Comparison of ENCODE assay signal across 21 mouse cellular contexts in genomic region chr2:151524324-151525041, GRCm38 (mm10). TPM values are rescaled to one million over a fixed set of nuclear protein-coding genes. Genes with fewer than 3 reads are reported as not detected.
DNase-seq lines count a peak whose midpoint lies in the region; ATAC-seq lines count a peak whose summit lies in the region.
"Had no signal": no experiment of that assay in that cellular context is flagged by ENCODE, and none has a peak within 500 bp of the region (broad histone marks: within the 10 kb centered on the region; RNA-seq: fewer than 3 reads in every experiment).

No protein-coding gene starts in this region.

- peak; percentile 69 for ATAC-seq in liver, embryonic 11.5 days (replicated peaks; ENCODE audit: low FRiP score)
- ATAC-seq in granulocyte monocyte progenitor cell, adult 5-6 weeks (replicated peaks; ENCODE audit: poor library complexity, severe bottlenecking) = peak; percentile 20; the same call in 1 of the 2 replicates
- peak; percentile 77 for ATAC-seq in megakaryocyte-erythroid progenitor cell, adult 5-6 weeks (replicated peaks; ENCODE audit: low FRiP score, low TSS enrichment, poor library complexity, severe bottlenecking)
- ATAC-seq: inflammation-experienced regulatory T-cells, adult 6 months had no signal

- H3K9ac ChIP-seq in liver, embryonic 11.5 days (ENCODE audit: low read depth, low read length) = no peak overlapping the region
- H3K9ac ChIP-seq: lung, embryonic 14.5 days; neural tube, embryonic 13.5 days had no signal

- peak; percentile 31 to 46 for DNase-seq in cerebellum, postnatal 10 days
- DNase-seq in cerebellum, adult 9-11 months = no peak
- no peak for DNase-seq in liver, embryonic 11.5 days (ENCODE audit: low spot score)
- no peak for DNase-seq in liver
- DNase-seq in embryo, embryonic 11 days = no peak
- no peak for DNase-seq in gastrocnemius, postnatal 36 days
- DNase-seq: cerebellum, adult 11-12 months; lung, embryonic 14.5 days; retina, postnatal 1 day had no signal

- no peak overlapping the region for H3K27ac ChIP-seq in liver, embryonic 11.5 days (ENCODE audit: low read depth, low read length)
- H3K27ac ChIP-seq: forebrain, embryonic 10.5 days; layer of hippocampus, adult 2 months; neural tube, embryonic 13.5 days had no signal

- no peaks in the 10 kb centered on the region for H3K9me3 ChIP-seq in liver, embryonic 11.5 days (ENCODE audit: control insufficient read depth, low read length)
- H3K9me3 ChIP-seq: forebrain, embryonic 10.5 days; neural tube, embryonic 13.5 days had no signal

- intact Hi-C loops in gastrocnemius, postnatal 36 days (cut with DNase I) = no loop called here

- WGBS in liver, embryonic 11.5 days = 20% methylated on average over 4 of the region's 4 CpGs

- no peak overlapping the region for H3K4me2 ChIP-seq in liver, embryonic 11.5 days
- H3K4me2 ChIP-seq: lung, embryonic 14.5 days; neural tube, embryonic 13.5 days had no signal

- H3K4me3 ChIP-seq in liver, embryonic 11.5 days (ENCODE audit: low read depth, low read length) = no peak overlapping the region
- H3K4me3 ChIP-seq: forebrain, embryonic 10.5 days; layer of hippocampus, adult 2 months; neural tube, embryonic 13.5 days had no signal

- peaks cover 3% of the 10 kb centered on the region for H3K27me3 ChIP-seq in liver, embryonic 11.5 days (replicated peaks; ENCODE audit: control insufficient read depth, insufficient read depth, low read length)
- H3K27me3 ChIP-seq: neural tube, embryonic 13.5 days had no signal

- H3K4me1 ChIP-seq in liver, embryonic 11.5 days (replicated peaks; ENCODE audit: control insufficient read depth, insufficient read depth, low read length) = peaks cover 8% of the 10 kb centered on the region; the same call in 1 of the 2 replicates
- H3K4me1 ChIP-seq: forebrain, embryonic 10.5 days; neural tube, embryonic 13.5 days had no signal

- H3K36me3 ChIP-seq in liver, embryonic 11.5 days (ENCODE audit: control insufficient read depth, insufficient read depth, low read length) = no peaks in the 10 kb centered on the region

RNA-seq across cellular contexts. Expression of gene Fkbp1a, which starts 17.8 kb away (rescaled TPM):
- 428 and 455 TPM in 2 replicates for polyA plus RNA-seq in liver, embryonic 11.5 days (2014; fragmentation: Nextera tagmentation; extraction: Ambion mirVana)
- 150 and 188 TPM in 2 replicates for total RNA-seq in granulocyte monocyte progenitor cell, adult 5-6 weeks (2014; fragmentation: Nextera tagmentation)
- total RNA-seq in granulocyte monocyte progenitor cell, adult 5-6 weeks (2017) = 33.4 and 56.6 TPM in 2 replicates
- total RNA-seq in megakaryocyte-erythroid progenitor cell, adult 5-6 weeks (2014; fragmentation: Nextera tagmentation) = 5.5 and 17.9 TPM in 2 replicates
- total RNA-seq in megakaryocyte-erythroid progenitor cell, adult 5-6 weeks (2017) = 5.7 and 6.8 TPM in 2 replicates
- 100 to 1,000 TPM; 150 to 166 TPM for total RNA-seq in gastrocnemius, postnatal 36 days (2021)

RNA-seq across cellular contexts. Expression of gene Nsfl1c, which starts 30.5 kb away (rescaled TPM):
- polyA plus RNA-seq in liver, embryonic 11.5 days (2014; fragmentation: Nextera tagmentation; extraction: Ambion mirVana) = 193 and 198 TPM in 2 replicates
- 90.7 and 91.6 TPM in 2 replicates for total RNA-seq in granulocyte monocyte progenitor cell, adult 5-6 weeks (2014; fragmentation: Nextera tagmentation)
- total RNA-seq in granulocyte monocyte progenitor cell, adult 5-6 weeks (2017) = 123 and 136 TPM in 2 replicates
- 92.8 and 115 TPM in 2 replicates for total RNA-seq in megakaryocyte-erythroid progenitor cell, adult 5-6 weeks (2014; fragmentation: Nextera tagmentation)
- total RNA-seq in megakaryocyte-erythroid progenitor cell, adult 5-6 weeks (2017) = 149 and 154 TPM in 2 replicates
- total RNA-seq in gastrocnemius, postnatal 36 days (2021) = 10 to 100 TPM; 76.2 to 77.8 TPM

RNA-seq across cellular contexts. Expression of gene Sdcbp2, which starts 47.9 kb away (rescaled TPM):
- 0.60 TPM in 1 of 2 replicates, not detected in the other for polyA plus RNA-seq in liver, embryonic 11.5 days (2014; fragmentation: Nextera tagmentation; extraction: Ambion mirVana)
- not detected in 2 replicates for total RNA-seq in granulocyte monocyte progenitor cell, adult 5-6 weeks (2014; fragmentation: Nextera tagmentation)
- not detected in 2 replicates for total RNA-seq in granulocyte monocyte progenitor cell, adult 5-6 weeks (2017)
- not detected in 2 replicates for total RNA-seq in megakaryocyte-erythroid progenitor cell, adult 5-6 weeks (2014; fragmentation: Nextera tagmentation)
- not detected in 2 replicates for total RNA-seq in megakaryocyte-erythroid progenitor cell, adult 5-6 weeks (2017)
- under 1 TPM; 0.48 to 0.54 TPM for total RNA-seq in gastrocnemius, postnatal 36 days (2021)
- total RNA-seq: megakaryocyte, adult 5-6 weeks; midbrain, postnatal 0 days had no signal

RNA-seq across cellular contexts. Expression of gene 4921509C19Rik, which starts 48.5 kb away (rescaled TPM):
- polyA plus RNA-seq in liver, embryonic 11.5 days (2014; fragmentation: Nextera tagmentation; extraction: Ambion mirVana) = not detected in 2 replicates
- total RNA-seq in granulocyte monocyte progenitor cell, adult 5-6 weeks (2014; fragmentation: Nextera tagmentation) = not detected in 2 replicates
- not detected in 2 replicates for total RNA-seq in granulocyte monocyte progenitor cell, adult 5-6 weeks (2017)
- not detected in 2 replicates for total RNA-seq in megakaryocyte-erythroid progenitor cell, adult 5-6 weeks (2014; fragmentation: Nextera tagmentation)
- not detected in 2 replicates for total RNA-seq in megakaryocyte-erythroid progenitor cell, adult 5-6 weeks (2017)
- not detected for total RNA-seq in gastrocnemius, postnatal 36 days (2021)
- total RNA-seq: adrenal gland, postnatal 4 days; heart, postnatal 10 days; layer of hippocampus, adult 2 months; left cerebral cortex, postnatal 36 days; midbrain, postnatal 0 days had no signal
- polyA plus RNA-seq: forebrain, embryonic 10.5 days; inflammation-experienced regulatory T-cells, adult 6 months; kidney, embryonic 14.5 days; lung, embryonic 14.5 days; midbrain, postnatal 0 days; neural tube, embryonic 13.5 days had no signal

Comparison
In these comparisons a context has a peak if more than half of its experiments do, and no peak if none do; other contexts are left out.
1. DNase-seq: peak in cerebellum, postnatal 10 days (2 of 2); none in cerebellum, adult 9-11 months (single experiment), liver, embryonic 11.5 days (single experiment), liver (single experiment), embryo, embryonic 11 days (single experiment) and gastrocnemius, postnatal 36 days (0 of 2).
2. ATAC-seq: peak in every context shown above with its lines; median percentile 77 in megakaryocyte-erythroid progenitor cell, adult 5-6 weeks; 69 in liver, embryonic 11.5 days; 20 in granulocyte monocyte progenitor cell, adult 5-6 weeks.